ENCODE assay signal across 8 mouse cellular contexts in the genomic region with DNA sequence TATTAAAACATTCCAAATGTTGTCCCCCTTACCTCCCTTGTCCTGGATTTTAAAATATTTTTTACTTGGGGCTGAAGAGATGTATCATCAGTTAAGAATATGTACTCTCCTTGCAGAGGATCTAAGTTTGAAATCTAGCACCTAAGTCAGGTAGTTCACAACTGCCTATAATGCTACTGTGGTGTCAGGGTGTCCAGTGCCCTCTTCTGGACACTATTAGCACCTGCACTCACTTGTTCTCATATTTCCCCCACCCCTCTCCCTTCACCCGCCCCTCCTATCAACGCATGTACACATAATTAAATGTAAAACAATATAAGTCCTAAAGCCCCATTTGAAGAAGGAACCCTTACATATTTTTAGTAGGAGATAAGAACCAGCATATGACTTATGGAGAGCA. TPM values are rescaled to one million over a fixed set of nuclear protein-coding genes. Genes with fewer than 3 reads are reported as not detected.
DNase-seq lines count a peak whose midpoint lies in the region; ATAC-seq lines count a peak whose summit lies in the region.

No protein-coding gene starts in this region.

- H3K27me3 ChIP-seq in forebrain, embryonic 11.5 days (ENCODE audit: control insufficient read depth, insufficient read depth, low read length): no peaks in the 10 kb centered on the region
- H3K27me3 ChIP-seq in forebrain, embryonic 10.5 days (ENCODE audit: poor library complexity, severe bottlenecking): no peaks in the 10 kb centered on the region
- no peaks in the 10 kb centered on the region for H3K27me3 ChIP-seq in hindbrain, embryonic 10.5 days (ENCODE audit: insufficient read depth, poor library complexity, severe bottlenecking)

- H3K9me3 ChIP-seq in forebrain, embryonic 11.5 days (ENCODE audit: control insufficient read depth, low read length): no peaks in the 10 kb centered on the region
- H3K9me3 ChIP-seq in forebrain, embryonic 10.5 days: no peaks in the 10 kb centered on the region
- H3K9me3 ChIP-seq in hindbrain, embryonic 10.5 days: no peaks in the 10 kb centered on the region

- 37% methylated on average over 2 of the region's 2 CpGs for WGBS in forebrain, embryonic 11.5 days
- WGBS in forebrain, embryonic 10.5 days: 32% methylated on average over 2 of the region's 2 CpGs
- 38% methylated on average over 2 of the region's 2 CpGs for WGBS in hindbrain, embryonic 10.5 days

- ATAC-seq in forebrain, embryonic 11.5 days (replicated peaks; ENCODE audit: low FRiP score): peak; percentile 49; the same call in 1 of the 2 replicates

- no peaks in the 10 kb centered on the region for H3K36me3 ChIP-seq in forebrain, embryonic 11.5 days (ENCODE audit: control insufficient read depth, insufficient read depth, low read length)
- H3K36me3 ChIP-seq in forebrain, embryonic 10.5 days (replicated peaks): no peaks in the 10 kb centered on the region
- no peaks in the 10 kb centered on the region for H3K36me3 ChIP-seq in hindbrain, embryonic 10.5 days

- no peaks in the 10 kb centered on the region for H3K4me1 ChIP-seq in forebrain, embryonic 11.5 days (replicated peaks; ENCODE audit: control insufficient read depth, insufficient read depth, low read length)
- no peaks in the 10 kb centered on the region for H3K4me1 ChIP-seq in forebrain, embryonic 10.5 days
- H3K4me1 ChIP-seq in hindbrain, embryonic 10.5 days (replicated peaks): no peaks in the 10 kb centered on the region

- DNase-seq in forebrain, embryonic 11.5 days (ENCODE audit: low spot score): no peak
- DNase-seq in forebrain, embryonic 10.5 days (ENCODE audit: extremely low spot score, low spot score): no peak
- peak; percentile 37 for DNase-seq in thymus, postnatal 0 days (ENCODE audit: low spot score)
- DNase-seq in thymus, adult 18-20 months: no peak
- DNase-seq in induced T-regulatory cell, adult 2 months (ENCODE audit: low read depth): peak; percentile 71
- peak; percentile 11 for DNase-seq in thymus, postnatal 25 days
- no peak for DNase-seq in cerebellum, adult 9-11 months
- no peak for DNase-seq in hindbrain, embryonic 10.5 days (ENCODE audit: low spot score)

- H3K4me2 ChIP-seq in forebrain, embryonic 11.5 days (ENCODE audit: low read depth, low read length, severe bottlenecking): no peak overlapping the region

- H3K4me3 ChIP-seq in forebrain, embryonic 11.5 days (ENCODE audit: low read depth, low read length): no peak overlapping the region
- no peak overlapping the region for H3K4me3 ChIP-seq in forebrain, embryonic 10.5 days
- H3K4me3 ChIP-seq in hindbrain, embryonic 10.5 days: no peak overlapping the region

- H3K27ac ChIP-seq in forebrain, embryonic 11.5 days (ENCODE audit: low read depth, low read length): no peak overlapping the region
- no peak overlapping the region for H3K27ac ChIP-seq in forebrain, embryonic 10.5 days
- no peak overlapping the region for H3K27ac ChIP-seq in hindbrain, embryonic 10.5 days

- H3K9ac ChIP-seq in forebrain, embryonic 11.5 days (ENCODE audit: low read length): no peak overlapping the region

RNA-seq across cellular contexts. Expression of gene Ccng1, which starts 8.3 kb away (rescaled TPM):
- polyA plus RNA-seq in forebrain, embryonic 11.5 days (2014; fragmentation: Nextera tagmentation; extraction: Ambion mirVana): 39.5 and 42.6 TPM in 2 replicates
- polyA plus RNA-seq in forebrain, embryonic 10.5 days (2016; fragmentation: Nextera tagmentation; extraction: Ambion mirVana): 32.5 and 35.6 TPM in 2 replicates
- polyA plus RNA-seq in thymus, postnatal 0 days (2015; fragmentation: Nextera tagmentation; extraction: Ambion mirVana): 49.5 and 53.0 TPM in 2 replicates
- polyA plus RNA-seq in hindbrain, embryonic 10.5 days (2016; fragmentation: Nextera tagmentation; extraction: Ambion mirVana): 35.5 and 37.2 TPM in 2 replicates

RNA-seq across cellular contexts. Expression of gene Nudcd2, which starts 29.9 kb away (rescaled TPM):
- 192 and 217 TPM in 2 replicates for polyA plus RNA-seq in forebrain, embryonic 11.5 days (2014; fragmentation: Nextera tagmentation; extraction: Ambion mirVana)
- 233 and 236 TPM in 2 replicates for polyA plus RNA-seq in forebrain, embryonic 10.5 days (2016; fragmentation: Nextera tagmentation; extraction: Ambion mirVana)
- 144 and 146 TPM in 2 replicates for polyA plus RNA-seq in thymus, postnatal 0 days (2015; fragmentation: Nextera tagmentation; extraction: Ambion mirVana)
- polyA plus RNA-seq in hindbrain, embryonic 10.5 days (2016; fragmentation: Nextera tagmentation; extraction: Ambion mirVana): 162 and 193 TPM in 2 replicates

RNA-seq across cellular contexts. Expression of gene Hmmr, which starts 30.2 kb away (rescaled TPM):
- 69.5 and 75.9 TPM in 2 replicates for polyA plus RNA-seq in forebrain, embryonic 11.5 days (2014; fragmentation: Nextera tagmentation; extraction: Ambion mirVana)
- polyA plus RNA-seq in forebrain, embryonic 10.5 days (2016; fragmentation: Nextera tagmentation; extraction: Ambion mirVana): 70.0 and 72.0 TPM in 2 replicates
- polyA plus RNA-seq in thymus, postnatal 0 days (2015; fragmentation: Nextera tagmentation; extraction: Ambion mirVana): 47.1 and 51.6 TPM in 2 replicates
- polyA plus RNA-seq in hindbrain, embryonic 10.5 days (2016; fragmentation: Nextera tagmentation; extraction: Ambion mirVana): 40.5 and 53.6 TPM in 2 replicates

Comparison
In these comparisons a context has a peak if more than half of its experiments do, and no peak if none do; other contexts are left out.
1. DNase-seq: peak in thymus, postnatal 0 days (single experiment), induced T-regulatory cell, adult 2 months (single experiment) and thymus, postnatal 25 days (single experiment); none in forebrain, embryonic 11.5 days (single experiment), forebrain, embryonic 10.5 days (single experiment), thymus, adult 18-20 months (0 of 2), cerebellum, adult 9-11 months (single experiment) and hindbrain, embryonic 10.5 days (single experiment).